Mouse (Mus musculus) ES-Bruce4 (cell line): Measurements from ENCODE around the gene Pld1.

ENCODE experiments used
- CTCF ChIP-seq: IDR thresholded peaks from one replicate; pipeline ENCODE4 v1.8.1; 2011; ENCODE audit warnings: low read depth, low read length
- EP300 ChIP-seq: IDR thresholded peaks from 2 replicates; pipeline ENCODE4 v1.6.1; 2011; ENCODE audit warnings: low read depth, low read length; ENCODE audit not compliant: insufficient read depth
- POLR2A ChIP-seq: IDR thresholded peaks from one replicate; pipeline ENCODE4 v1.8.1; 2011; ENCODE audit warnings: low read length; ENCODE audit not compliant: insufficient read depth

DNA sequence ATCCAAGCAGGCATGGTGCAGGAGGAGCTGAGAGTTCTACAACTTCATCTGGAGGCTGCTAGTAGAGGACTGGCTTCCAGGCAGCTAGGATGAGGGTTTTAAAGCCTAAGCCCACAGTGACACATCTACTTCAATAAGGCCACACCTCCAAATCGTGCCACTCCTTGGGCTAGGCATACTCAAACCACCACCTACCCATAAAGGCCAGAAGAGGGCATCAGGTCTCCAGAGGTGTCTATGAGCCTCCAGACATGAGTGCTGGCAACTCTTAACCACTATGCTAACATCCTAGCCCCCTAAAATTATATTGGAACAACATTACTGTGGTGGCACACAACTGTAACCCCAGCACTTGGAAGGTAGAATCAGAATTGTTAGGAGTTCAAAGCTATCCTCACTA, 226.2 kb downstream of the Pld1 start:
- TF ChIP-seq POLR2A = no peak
- TF ChIP-seq CTCF = no peak
- TF ChIP-seq EP300 = no peak
